27 mouse cellular contexts compared by ENCODE assay signal in genomic region chr4:11903861-11904260, GRCm38 (mm10).
DNase-seq lines count a peak whose midpoint lies in the region; ATAC-seq and TF ChIP-seq lines count a peak whose summit lies in the region.
"Had no signal": no experiment of that assay in that cellular context is flagged by ENCODE, and none has a peak within 500 bp of the region (broad histone marks: within the 10 kb centered on the region; RNA-seq: fewer than 3 reads in every experiment).

No protein-coding gene starts in this region.

- no peaks in the 10 kb centered on the region for H3K9me3 ChIP-seq in intestine, postnatal 0 days (ENCODE audit: control insufficient read depth)
- no peaks in the 10 kb centered on the region for H3K9me3 ChIP-seq in intestine, embryonic 15.5 days
- H3K9me3 ChIP-seq in midbrain, postnatal 0 days (ENCODE audit: low read length): no peaks in the 10 kb centered on the region
- no peaks in the 10 kb centered on the region for H3K9me3 ChIP-seq in midbrain, embryonic 11.5 days (ENCODE audit: control insufficient read depth, low read length)
- no peaks in the 10 kb centered on the region for H3K9me3 ChIP-seq in MEL (replicated peaks; ENCODE audit: insufficient read depth, low read length)
- H3K9me3 ChIP-seq in stomach, postnatal 0 days (ENCODE audit: control insufficient read depth, low read length): no peaks in the 10 kb centered on the region
- H3K9me3 ChIP-seq: embryonic facial prominence, embryonic 10.5 days; embryonic facial prominence, embryonic 13.5 days; forebrain, embryonic 12.5 days; forebrain, embryonic 15.5 days; G1E; heart, embryonic 10.5 days; heart, embryonic 13.5 days; hindbrain, embryonic 12.5 days; hindbrain, embryonic 15.5 days had no signal

- H3K4me3 ChIP-seq in intestine, postnatal 0 days (ENCODE audit: low read depth, low read length): no peak overlapping the region
- H3K4me3 ChIP-seq in intestine, embryonic 15.5 days (replicated peaks): no peak overlapping the region
- H3K4me3 ChIP-seq in midbrain, postnatal 0 days (ENCODE audit: low read depth, low read length): no peak overlapping the region
- H3K4me3 ChIP-seq in midbrain, embryonic 11.5 days (ENCODE audit: low read depth, low read length): no peak overlapping the region
- no peak overlapping the region for H3K4me3 ChIP-seq in MEL (ENCODE audit: control insufficient read depth in 1 of 2, insufficient read depth in 1 of 2, low read depth in 2 of 2, low read length in 2 of 2)
- no peak overlapping the region for H3K4me3 ChIP-seq in stomach, postnatal 0 days (ENCODE audit: low read depth, low read length)
- H3K4me3 ChIP-seq: embryonic facial prominence, embryonic 10.5 days; embryonic facial prominence, embryonic 13.5 days; erythroblast, embryonic 14.5 days; forebrain, embryonic 12.5 days; forebrain, embryonic 15.5 days; heart, adult 2 months; heart, embryonic 10.5 days; heart, embryonic 13.5 days; hindbrain, embryonic 12.5 days; hindbrain, embryonic 15.5 days had no signal

- no peaks in the 10 kb centered on the region for H3K36me3 ChIP-seq in intestine, postnatal 0 days (ENCODE audit: control insufficient read depth, insufficient read depth)
- no peaks in the 10 kb centered on the region for H3K36me3 ChIP-seq in intestine, embryonic 15.5 days
- H3K36me3 ChIP-seq in midbrain, postnatal 0 days (ENCODE audit: insufficient read depth, low read length): no peaks in the 10 kb centered on the region
- H3K36me3 ChIP-seq in midbrain, embryonic 11.5 days (ENCODE audit: control insufficient read depth, insufficient read depth, low read length): no peaks in the 10 kb centered on the region
- peaks cover 0 to 2% of the 10 kb centered on the region in 2 experiments; a peak in 1 of 4 replicates for H3K36me3 ChIP-seq in MEL (ENCODE audit: control insufficient read depth in 1 of 2, insufficient read depth in 2 of 2, low read length in 2 of 2)
- no peaks in the 10 kb centered on the region for H3K36me3 ChIP-seq in stomach, postnatal 0 days (ENCODE audit: control insufficient read depth, insufficient read depth, low read length)
- H3K36me3 ChIP-seq: embryonic facial prominence, embryonic 10.5 days; embryonic facial prominence, embryonic 13.5 days; forebrain, embryonic 12.5 days; forebrain, embryonic 15.5 days; G1E; heart, embryonic 10.5 days; heart, embryonic 13.5 days; hindbrain, embryonic 12.5 days; hindbrain, embryonic 15.5 days had no signal

- no peak overlapping the region for H3K4me2 ChIP-seq in intestine, postnatal 0 days (replicated peaks; ENCODE audit: low read depth)
- no peak overlapping the region for H3K4me2 ChIP-seq in intestine, embryonic 15.5 days (replicated peaks)
- no peak overlapping the region for H3K4me2 ChIP-seq in midbrain, postnatal 0 days (ENCODE audit: low read depth, low read length, poor library complexity, severe bottlenecking)
- H3K4me2 ChIP-seq in midbrain, embryonic 11.5 days: no peak overlapping the region
- H3K4me2 ChIP-seq in stomach, postnatal 0 days (replicated peaks; ENCODE audit: low read depth): no peak overlapping the region
- H3K4me2 ChIP-seq: embryonic facial prominence, embryonic 13.5 days; forebrain, embryonic 12.5 days; forebrain, embryonic 15.5 days; heart, embryonic 13.5 days; hindbrain, embryonic 12.5 days; hindbrain, embryonic 15.5 days had no signal

- no peak for DNase-seq in midbrain, postnatal 0 days (ENCODE audit: low spot score)
- no peak for DNase-seq in midbrain, embryonic 11.5 days (ENCODE audit: low spot score, missing footprints)
- DNase-seq in MEL (ENCODE audit: low read depth, low spot score): no peak
- no peak for DNase-seq in stomach, postnatal 0 days (ENCODE audit: low spot score)
- no peak for DNase-seq in cerebellum, adult 11 months
- DNase-seq in adrenal gland, adult 2 months: no peak
- DNase-seq: B cell, adult 2 months; cerebellum, adult 11-12 months; cerebellum, adult 8-10 months; cerebellum, postnatal 10 days; cerebellum, postnatal 36 days; embryo, embryonic 11 days; gastrocnemius, postnatal 25 days; heart, adult 2 months had no signal

- no peak for TF ChIP-seq RAD21 in MEL (IDR thresholded peaks at IDR 0.05; ENCODE audit: low read depth, low read length)

- no peak overlapping the region for H3K9ac ChIP-seq in intestine, postnatal 0 days (ENCODE audit: low read depth, low read length)
- H3K9ac ChIP-seq in intestine, embryonic 15.5 days: no peak overlapping the region
- no peak overlapping the region for H3K9ac ChIP-seq in midbrain, postnatal 0 days (replicated peaks; ENCODE audit: low read length, poor library complexity, severe bottlenecking)
- H3K9ac ChIP-seq in midbrain, embryonic 11.5 days (ENCODE audit: low read length): no peak overlapping the region
- no peak overlapping the region for H3K9ac ChIP-seq in MEL (ENCODE audit: control insufficient read depth, low read depth, low read length, poor library complexity, severe bottlenecking)
- no peak overlapping the region for H3K9ac ChIP-seq in stomach, postnatal 0 days (ENCODE audit: low read length)
- H3K9ac ChIP-seq: embryonic facial prominence, embryonic 13.5 days; forebrain, embryonic 12.5 days; forebrain, embryonic 15.5 days; heart, embryonic 13.5 days; hindbrain, embryonic 12.5 days; hindbrain, embryonic 15.5 days had no signal

- no peaks in the 10 kb centered on the region for H3K27me3 ChIP-seq in intestine, postnatal 0 days (replicated peaks; ENCODE audit: control insufficient read depth, insufficient read depth, low read length)
- no peaks in the 10 kb centered on the region for H3K27me3 ChIP-seq in intestine, embryonic 15.5 days (replicated peaks)
- no peaks in the 10 kb centered on the region for H3K27me3 ChIP-seq in midbrain, postnatal 0 days (ENCODE audit: insufficient read depth, low read length)
- no peaks in the 10 kb centered on the region for H3K27me3 ChIP-seq in midbrain, embryonic 11.5 days (ENCODE audit: control insufficient read depth, insufficient read depth, low read length)
- no peaks in the 10 kb centered on the region for H3K27me3 ChIP-seq in MEL (ENCODE audit: control insufficient read depth in 1 of 2, insufficient read depth in 2 of 2, low read length in 2 of 2)
- H3K27me3 ChIP-seq in stomach, postnatal 0 days (ENCODE audit: control insufficient read depth, insufficient read depth, low read length): no peaks in the 10 kb centered on the region
- H3K27me3 ChIP-seq: CH12.LX; embryonic facial prominence, embryonic 13.5 days; forebrain, embryonic 12.5 days; forebrain, embryonic 15.5 days; heart, embryonic 13.5 days; hindbrain, embryonic 12.5 days; hindbrain, embryonic 15.5 days had no signal

- 100% methylated on average over 1 of the region's 1 CpGs for WGBS in intestine, postnatal 0 days
- 96% methylated on average over 1 of the region's 1 CpGs for WGBS in intestine, embryonic 15.5 days
- 94% methylated on average over 1 of the region's 1 CpGs for WGBS in midbrain, postnatal 0 days
- 86% methylated on average over 1 of the region's 1 CpGs for WGBS in midbrain, embryonic 11.5 days
- 100% methylated on average over 1 of the region's 1 CpGs for WGBS in stomach, postnatal 0 days

- H3K79me2 ChIP-seq in MEL (ENCODE audit: control insufficient read depth, insufficient read depth, low read length, poor library complexity): no peaks in the 10 kb centered on the region

- 0 out of 2 replicates have a peak, but pooled peaks have one; percentile 9 for TF ChIP-seq CTCF in intestine, postnatal 0 days (IDR thresholded peaks at IDR 0.05; ENCODE audit: low read depth)
- TF ChIP-seq CTCF in midbrain, postnatal 0 days (IDR thresholded peaks at IDR 0.05): peak; percentile 7; the same call in 1 of the 2 replicates
- peak; percentile 5 to 8 (median 8); a peak in 2 of 6 replicates for TF ChIP-seq CTCF in MEL (IDR thresholded peaks at IDR 0.05 in 2 of 3, conservative IDR thresholded peaks at IDR 0.05 in 1 of 3; ENCODE audit: control insufficient read depth in 1 of 3, insufficient read depth in 1 of 3, low read depth in 2 of 3, low read length in 3 of 3, poor library complexity in 1 of 3, severe bottlenecking in 1 of 3)
- TF ChIP-seq CTCF in stomach, postnatal 0 days (IDR thresholded peaks at IDR 0.05; ENCODE audit: low read depth): 0 out of 2 replicates have a peak, but pooled peaks have one; percentile 14

- no peak for ATAC-seq in intestine, postnatal 0 days
- no peak for ATAC-seq in intestine, embryonic 15.5 days
- ATAC-seq in midbrain, postnatal 0 days (ENCODE audit: low FRiP score): no peak
- no peak for ATAC-seq in midbrain, embryonic 11.5 days (ENCODE audit: low FRiP score)
- no peak for ATAC-seq in stomach, postnatal 0 days (ENCODE audit: low FRiP score, low TSS enrichment)
- ATAC-seq: forebrain, embryonic 15.5 days had no signal

- TF ChIP-seq EP300 in MEL (IDR thresholded peaks at IDR 0.05; ENCODE audit: low read depth in 1 of 2, low read length in 2 of 2): no peak
- no peak for TF ChIP-seq EP300 in stomach, postnatal 0 days (optimal IDR thresholded peaks at IDR 0.05)

- TF ChIP-seq POLR2A in MEL (IDR thresholded peaks at IDR 0.05; ENCODE audit: control insufficient read depth in 1 of 2, insufficient read depth in 1 of 2, low read depth in 1 of 2, low read length in 2 of 2, poor library complexity in 1 of 2): no peak

- H3K4me1 ChIP-seq in intestine, postnatal 0 days (replicated peaks; ENCODE audit: control insufficient read depth, insufficient read depth, low read length): no peaks in the 10 kb centered on the region
- no peaks in the 10 kb centered on the region; the same call in 1 of the 2 replicates for H3K4me1 ChIP-seq in intestine, embryonic 15.5 days (replicated peaks)
- no peaks in the 10 kb centered on the region for H3K4me1 ChIP-seq in midbrain, postnatal 0 days (ENCODE audit: insufficient read depth, low read length)
- no peaks in the 10 kb centered on the region for H3K4me1 ChIP-seq in midbrain, embryonic 11.5 days (ENCODE audit: control insufficient read depth, insufficient read depth, low read length)
- H3K4me1 ChIP-seq in MEL (ENCODE audit: control insufficient read depth in 1 of 2, insufficient read depth in 2 of 2, low read length in 2 of 2): 0 out of 4 replicates have a peak, but pooled peaks cover 0 to 4% of the 10 kb centered on the region in 2 experiments
- no peaks in the 10 kb centered on the region for H3K4me1 ChIP-seq in stomach, postnatal 0 days (replicated peaks; ENCODE audit: control insufficient read depth, insufficient read depth)
- H3K4me1 ChIP-seq: forebrain, embryonic 12.5 days; hindbrain, embryonic 12.5 days had no signal

- H3K27ac ChIP-seq in intestine, postnatal 0 days (ENCODE audit: low read depth, low read length): no peak overlapping the region
- no peak overlapping the region for H3K27ac ChIP-seq in intestine, embryonic 15.5 days
- H3K27ac ChIP-seq in midbrain, postnatal 0 days (ENCODE audit: low read depth, low read length): no peak overlapping the region
- H3K27ac ChIP-seq in midbrain, embryonic 11.5 days (ENCODE audit: low read depth, low read length): no peak overlapping the region
- no peak overlapping the region for H3K27ac ChIP-seq in MEL (ENCODE audit: control insufficient read depth, low read depth, low read length)
- no peak overlapping the region for H3K27ac ChIP-seq in stomach, postnatal 0 days (replicated peaks)
- H3K27ac ChIP-seq: embryonic facial prominence, embryonic 10.5 days; embryonic facial prominence, embryonic 13.5 days; forebrain, embryonic 12.5 days; forebrain, embryonic 15.5 days; heart, adult 2 months; heart, embryonic 10.5 days; heart, embryonic 13.5 days; hindbrain, embryonic 12.5 days; hindbrain, embryonic 15.5 days had no signal

TF ChIP-seq in MEL, 35 proteins besides CTCF, POLR2A, EP300 and RAD21 (continues in another document):
- no peak for TF ChIP-seq CHD2 (IDR thresholded peaks at IDR 0.05; ENCODE audit: low read length)
